Mouse (Mus musculus) liver, embryonic 11.5 days (tissue): ENCODE data around the gene Wipf2. TPM values are rescaled to one million over a fixed set of nuclear protein-coding genes. Genes with fewer than 3 reads are reported as not detected.
A peak's percentile ranks its signal among the peaks of the same experiment; 100 is the strongest.

Source experiments
- ATAC-seq: fragments of 200-750 bp; cut with Nextera tagmentation; replicated peaks from 2 replicates; pipeline ENCODE4 v1.8.0; 2017; ENCODE audit warnings: moderate number of reproducible peaks, mild to moderate bottlenecking, moderate TSS enrichment, moderate library complexity; ENCODE audit not compliant: low FRiP score
- DNase-seq: peaks from one replicate; pipeline ENCODE4 v3.0.0-alpha.2; 2017; ENCODE audit warnings: low spot score
- H3K27ac ChIP-seq: fragments of 300-500 bp; sonication (generic); 2 replicates; pipeline ENCODE4 v1.5.1; 2014; ENCODE audit warnings: mild to moderate bottlenecking, low read depth, low read length, control low read depth
- H3K27me3 ChIP-seq: fragments of 300-500 bp; sonication (generic); replicated peaks from 2 replicates; pipeline ENCODE4 v1.6.1; 2014; ENCODE audit warnings: low read length, mixed read lengths; ENCODE audit not compliant: control insufficient read depth, insufficient read depth
- H3K36me3 ChIP-seq: fragments of 300-500 bp; sonication (generic); 2 replicates; pipeline ENCODE4 v1.6.1; 2014; ENCODE audit warnings: mild to moderate bottlenecking, low read length, moderate library complexity, mixed read lengths; ENCODE audit not compliant: control insufficient read depth, insufficient read depth
- H3K4me1 ChIP-seq: fragments of 300-500 bp; sonication (generic); replicated peaks from 2 replicates; pipeline ENCODE4 v1.6.1; 2014; ENCODE audit warnings: low read length, mixed read lengths; ENCODE audit not compliant: control insufficient read depth, insufficient read depth
- H3K4me2 ChIP-seq: fragments of 300-500 bp; sonication (generic); 2 replicates; pipeline ENCODE4 v1.6.1; 2014; ENCODE audit warnings: mild to moderate bottlenecking, control low read depth, moderate library complexity
- H3K4me3 ChIP-seq: fragments of 300-500 bp; sonication (generic); 2 replicates; pipeline ENCODE4 v1.5.1; 2014; ENCODE audit warnings: low read depth, low read length, control low read depth
- H3K9ac ChIP-seq: fragments of 300-500 bp; sonication (generic); 2 replicates; pipeline ENCODE4 v1.6.1; 2014; ENCODE audit warnings: low read depth, low read length, control low read depth
- H3K9me3 ChIP-seq: fragments of 300-500 bp; sonication (generic); 2 replicates; pipeline ENCODE4 v1.6.1; 2016; ENCODE audit warnings: low read length, inconsistent platforms, mixed read lengths; ENCODE audit not compliant: control insufficient read depth
- WGBS: fragments of 180-500 bp; shearing (Covaris S2); extraction: QIAGEN DNeasy Blood & Tissue Kit; methylation state at CpG from one replicate; pipeline ENCODE4 v1.1.7; 2014; 5-methylcytosine and 5-hydroxymethylcytosine counted together
- polyA plus RNA-seq: library from polyadenylated mRNA; unstranded; fragments of >200 nt; fragmentation: Nextera tagmentation; extraction: Ambion mirVana; gene quantifications from 2 replicates; pipeline ENCODE4 v1.2.1, GENCODE M21; 2014

The Wipf2 gene
- polyA plus RNA-seq, 1 experiment from 2014 or later, result 4.7 TPM

DNA sequence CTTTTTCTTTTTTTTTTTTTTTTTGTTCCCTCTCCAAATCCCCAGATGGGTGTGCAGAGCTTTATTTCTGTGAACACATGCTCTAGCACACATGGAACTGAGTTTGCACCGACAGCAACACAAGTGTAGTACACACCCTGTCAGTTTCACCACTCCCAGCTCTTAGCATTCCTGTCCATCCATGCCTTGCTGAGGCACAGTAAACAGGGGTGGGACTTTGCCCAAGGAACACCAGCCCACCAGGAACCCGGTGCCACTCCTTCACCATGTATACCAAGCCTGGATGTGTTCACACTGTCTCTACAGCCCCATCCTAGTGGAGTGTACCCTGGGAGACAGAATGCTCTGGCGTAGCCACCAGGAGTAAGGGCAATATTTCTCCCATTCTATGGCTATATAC, 27.7 kb upstream of the Wipf2 start:
- DNase-seq (no peak), ATAC-seq (no peak)
- H3K36me3 ChIP-seq, result peaks cover 13% of the 10 kb centered on the region; the same call in 1 of the 2 replicates
- H3K4me2 ChIP-seq, result no peak overlapping the region; the same call in 1 of the 2 replicates
- H3K4me1 ChIP-seq, result peaks cover 19% of the 10 kb centered on the region
- no peak overlapping the region for H3K4me3 ChIP-seq
- WGBS, result 64% methylated on average over 3 of the region's 3 CpGs
- H3K27ac ChIP-seq, result no peak overlapping the region
- no peak overlapping the region for H3K9ac ChIP-seq
- no peaks in the 10 kb centered on the region for H3K9me3 ChIP-seq
- peaks cover 30% of the 10 kb centered on the region for H3K27me3 ChIP-seq

DNA sequence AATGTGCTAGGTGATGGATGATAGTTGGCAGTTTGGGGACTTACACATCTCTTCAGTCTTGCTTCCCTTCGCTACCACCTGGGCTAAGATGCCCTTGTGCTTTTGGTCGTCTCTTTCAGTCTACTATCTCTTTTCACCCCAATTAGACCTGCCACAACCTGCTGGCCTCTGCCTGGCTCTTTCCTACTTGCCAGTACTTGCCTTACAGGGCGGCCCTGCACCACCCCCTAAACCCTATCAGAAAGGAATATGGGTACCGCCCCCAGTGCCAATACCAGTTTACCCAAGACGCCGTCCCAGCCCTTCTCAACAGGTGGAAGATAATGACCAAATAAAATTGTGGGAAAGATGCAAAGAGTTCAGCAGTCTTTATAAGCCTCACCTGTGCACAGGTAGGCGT, 27.3 kb upstream of the Wipf2 start:
- H3K36me3 ChIP-seq, result peaks cover 12% of the 10 kb centered on the region; the same call in 1 of the 2 replicates
- no peaks in the 10 kb centered on the region for H3K9me3 ChIP-seq
- peaks cover 19% of the 10 kb centered on the region for H3K4me1 ChIP-seq
- 27% methylated on average over 7 of the region's 7 CpGs for WGBS
- H3K4me3 ChIP-seq, result peak overlapping the region; percentile 64
- H3K4me2 ChIP-seq, result peak overlapping the region; percentile 96
- peak; percentile 56; the same call in 1 of the 2 replicates for ATAC-seq
- peaks cover 30% of the 10 kb centered on the region for H3K27me3 ChIP-seq
- peak overlapping the region; percentile 28 for H3K9ac ChIP-seq
- DNase-seq, result no peak
- H3K27ac ChIP-seq, result no peak overlapping the region

DNA sequence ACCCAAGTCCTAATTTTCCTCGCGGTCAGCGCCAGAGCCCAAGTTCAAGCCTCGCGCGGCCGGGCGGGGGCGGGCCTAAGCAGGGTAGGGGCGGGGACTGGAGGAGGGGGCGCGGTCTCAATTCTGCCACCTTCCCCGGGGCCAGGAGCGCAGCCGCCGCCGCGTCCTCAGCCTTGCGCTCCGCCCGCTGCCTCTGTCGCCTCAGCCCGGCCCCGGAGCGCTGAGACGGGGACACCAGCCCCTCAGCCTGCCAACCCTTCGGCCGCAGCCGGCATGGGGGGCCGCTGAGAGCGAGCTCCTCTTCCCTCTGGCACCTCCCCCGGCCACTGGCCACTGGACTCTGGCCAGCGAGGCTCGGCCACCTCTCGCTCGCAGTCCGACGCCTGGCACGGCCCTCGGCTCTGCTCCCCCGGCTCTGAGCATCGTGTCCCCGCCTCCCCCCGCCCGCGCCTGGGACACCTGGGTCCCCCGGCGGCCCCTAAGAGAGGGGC, 26.7 kb upstream of the Wipf2 start, which contains the start of gene Rapgefl1:
Gene Rapgefl1 (plus strand): TSS at position 135 of the 491 bp plus-strand sequence.
- ATAC-seq (peak; percentile 93), DNase-seq (peak; percentile 89)
- WGBS, result under 1% methylated on average over 47 of the region's 48 CpGs
- Histone ChIP-seq H3K4me1 (peaks cover 19% of the 10 kb centered on the region), H3K4me3 (peak within 1 kb of the TSS; percentile 64), H3K9me3 (no peaks in the 10 kb centered on the region), H3K4me2 (peak within 1 kb of the TSS; percentile 96), H3K27ac (no peak within 1 kb of the TSS), H3K36me3 (peaks cover 6% of the 10 kb centered on the region; the same call in 1 of the 2 replicates), H3K9ac (peak within 1 kb of the TSS; percentile 66), H3K27me3 (peaks cover 30% of the 10 kb centered on the region)

DNA sequence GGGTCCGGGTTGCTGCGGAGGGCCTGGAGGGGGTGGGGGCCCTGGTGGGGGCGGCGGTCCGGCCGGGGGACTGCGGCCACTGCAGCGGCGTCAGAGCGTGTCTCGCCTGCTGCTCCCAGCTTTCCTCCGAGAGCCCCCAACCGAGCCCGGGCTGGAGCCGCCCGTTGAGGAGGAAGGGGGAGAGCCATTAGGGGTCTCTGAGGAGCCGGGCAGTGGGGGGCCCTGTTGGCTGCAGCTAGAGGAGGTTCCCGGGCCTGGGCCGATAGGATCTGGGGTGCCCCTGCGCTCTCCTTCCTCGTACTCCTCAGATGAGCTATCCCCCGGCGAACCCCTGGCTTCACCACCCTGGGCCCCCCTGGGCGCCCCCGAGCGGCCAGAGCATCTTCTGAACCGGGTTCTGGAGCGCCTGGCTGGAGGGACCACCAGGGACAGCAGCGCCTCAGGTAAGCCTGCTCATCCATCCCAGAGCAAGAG, 26.2 kb upstream of the Wipf2 start:
- WGBS, result 3% methylated on average over 29 of the region's 29 CpGs
- ATAC-seq, result no peak
- DNase-seq, result peak; percentile 49

DNA sequence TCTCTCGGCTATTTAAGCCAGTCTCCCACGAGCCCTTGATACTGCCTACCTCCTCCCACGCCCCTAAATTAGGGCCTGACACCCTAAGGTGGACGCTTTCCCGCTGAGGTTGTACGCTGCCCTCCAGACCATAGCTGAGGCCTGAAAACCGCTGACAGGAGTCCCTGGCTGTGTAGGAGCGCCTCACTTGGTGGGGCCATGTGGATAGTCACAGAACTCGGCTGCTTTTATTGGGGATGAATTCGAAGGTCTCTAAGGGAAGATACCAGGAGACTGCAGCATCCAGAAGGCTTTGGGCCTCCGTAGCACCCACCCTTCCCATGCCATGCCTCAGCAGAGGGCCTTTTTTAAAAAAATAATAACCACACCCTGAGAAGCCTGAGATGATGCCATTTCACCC, 25.5 kb upstream of the Wipf2 start:
- Histone ChIP-seq H3K27ac (no peak overlapping the region), H3K4me3 (no peak overlapping the region), H3K4me2 (no peak overlapping the region; the same call in 1 of the 2 replicates), H3K9me3 (no peaks in the 10 kb centered on the region), H3K36me3 (no peaks in the 10 kb centered on the region; the same call in 1 of the 2 replicates), H3K27me3 (peaks cover 30% of the 10 kb centered on the region), H3K9ac (no peak overlapping the region), H3K4me1 (peaks cover 19% of the 10 kb centered on the region)
- DNase-seq (no peak), ATAC-seq (no peak)
- 51% methylated on average over 11 of the region's 11 CpGs for WGBS

More for the DNA sequence above, 26.2 kb upstream of the Wipf2 start:
- peak overlapping the region; percentile 96 for H3K4me2 ChIP-seq
- no peak overlapping the region for H3K27ac ChIP-seq
- peaks cover 19% of the 10 kb centered on the region for H3K4me1 ChIP-seq
- peak overlapping the region; percentile 66 for H3K9ac ChIP-seq
- H3K36me3 ChIP-seq, result peaks cover under 1% of the 10 kb centered on the region; the same call in 1 of the 2 replicates
- peak overlapping the region; percentile 64 for H3K4me3 ChIP-seq
- H3K27me3 ChIP-seq, result peaks cover 30% of the 10 kb centered on the region
- no peaks in the 10 kb centered on the region for H3K9me3 ChIP-seq

DNA sequence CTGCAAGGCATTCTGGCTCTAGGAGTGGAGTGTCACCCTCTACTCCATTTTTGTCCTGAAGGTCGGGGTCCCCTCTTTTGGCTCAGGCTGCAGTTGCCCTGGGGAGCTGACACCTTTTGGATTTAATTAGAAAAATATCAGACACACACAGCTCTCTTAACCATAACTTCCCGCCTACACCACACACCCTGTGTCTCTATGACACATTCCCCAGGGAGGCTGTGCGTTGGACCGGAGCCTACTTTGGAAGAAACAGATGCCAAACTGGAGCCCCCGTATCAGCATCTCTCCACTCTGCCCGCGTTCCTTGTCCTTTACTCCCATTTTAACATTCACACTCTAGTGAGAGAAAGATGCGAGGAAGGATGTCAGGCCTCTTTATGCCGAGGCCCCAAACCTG, 24.9 kb upstream of the Wipf2 start:
- Histone ChIP-seq H3K4me3 (no peak overlapping the region), H3K27ac (no peak overlapping the region), H3K4me2 (no peak overlapping the region), H3K4me1 (peaks cover 19% of the 10 kb centered on the region), H3K27me3 (peaks cover 30% of the 10 kb centered on the region), H3K9me3 (no peaks in the 10 kb centered on the region), H3K36me3 (no peaks in the 10 kb centered on the region; the same call in 1 of the 2 replicates), H3K9ac (no peak overlapping the region)
- no peak for ATAC-seq
- 80% methylated on average over 9 of the region's 9 CpGs for WGBS
- DNase-seq, result no peak

DNA sequence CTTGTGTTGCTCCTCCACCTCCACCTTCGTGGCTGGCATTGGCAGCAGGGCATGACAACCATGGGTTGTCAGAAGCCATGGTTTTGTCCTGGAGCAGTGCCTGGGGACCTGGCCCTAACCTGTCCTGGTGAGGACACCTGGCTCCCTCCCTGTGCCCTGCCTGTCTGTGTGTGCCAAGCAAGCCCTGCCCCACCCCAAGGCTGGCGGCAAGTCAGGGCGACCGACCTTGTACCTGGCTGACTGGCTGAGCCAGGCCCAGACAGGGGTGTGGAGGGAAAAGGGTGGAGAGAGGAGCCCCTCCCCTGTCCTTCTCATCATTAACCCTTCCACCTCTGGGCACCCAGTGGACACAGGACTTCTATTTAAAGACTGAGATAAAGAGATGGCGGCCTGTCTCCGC, 24.0 kb upstream of the Wipf2 start:
- ATAC-seq (no peak), DNase-seq (no peak)
- no peaks in the 10 kb centered on the region for H3K9me3 ChIP-seq
- H3K27me3 ChIP-seq, result peaks cover 30% of the 10 kb centered on the region
- no peaks in the 10 kb centered on the region; the same call in 1 of the 2 replicates for H3K36me3 ChIP-seq
- H3K4me1 ChIP-seq, result peaks cover 19% of the 10 kb centered on the region
- H3K4me3 ChIP-seq, result no peak overlapping the region
- no peak overlapping the region for H3K4me2 ChIP-seq
- 42% methylated on average over 6 of the region's 6 CpGs for WGBS
- no peak overlapping the region for H3K9ac ChIP-seq
- no peak overlapping the region for H3K27ac ChIP-seq

DNA sequence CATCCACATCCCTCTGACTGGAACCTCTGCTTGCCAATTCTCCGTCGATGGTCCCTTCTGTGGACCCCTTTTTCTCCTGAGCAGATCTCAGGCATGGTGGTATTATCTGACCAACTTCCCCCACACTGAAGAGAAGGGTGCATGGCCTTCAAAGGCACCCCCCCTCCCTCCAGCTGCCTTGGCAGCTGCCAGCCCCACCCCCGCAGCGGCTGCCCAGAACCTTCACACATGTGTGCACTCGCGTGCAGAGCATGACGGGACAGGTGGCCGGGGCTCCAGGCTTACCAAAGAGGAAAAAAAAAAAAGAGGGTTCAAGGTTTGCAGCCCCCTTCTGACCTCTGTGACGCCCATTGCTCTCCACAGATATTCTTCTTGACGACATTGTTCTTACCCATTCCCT, 23.5 kb upstream of the Wipf2 start:
- DNase-seq (no peak), ATAC-seq (no peak)
- 67% methylated on average over 10 of the region's 10 CpGs for WGBS
- H3K4me1 ChIP-seq, result peaks cover 19% of the 10 kb centered on the region
- peaks cover 30% of the 10 kb centered on the region for H3K27me3 ChIP-seq
- H3K9me3 ChIP-seq, result no peaks in the 10 kb centered on the region
- H3K4me2 ChIP-seq, result no peak overlapping the region
- H3K36me3 ChIP-seq, result no peaks in the 10 kb centered on the region
- H3K27ac ChIP-seq, result no peak overlapping the region
- H3K9ac ChIP-seq, result no peak overlapping the region
- no peak overlapping the region for H3K4me3 ChIP-seq

DNA sequence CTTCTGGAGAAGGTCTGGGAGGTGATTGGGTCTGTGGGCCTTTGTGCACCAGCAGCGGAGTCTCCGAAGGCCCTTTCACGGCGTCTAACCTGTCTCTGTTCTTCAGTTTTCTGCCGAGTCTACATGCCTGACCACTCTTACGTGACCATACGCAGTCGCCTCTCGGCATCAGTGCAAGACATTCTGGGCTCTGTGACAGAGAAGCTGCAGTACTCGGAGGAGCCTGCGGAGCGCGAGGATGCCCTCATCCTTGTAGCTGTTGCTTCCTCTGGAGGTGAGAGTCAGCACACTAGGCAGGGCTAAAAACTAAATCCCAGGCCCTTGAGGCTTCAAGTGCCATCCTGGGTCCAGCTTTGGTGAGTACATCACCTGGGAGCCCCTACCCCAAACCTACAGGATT, 17.4 kb upstream of the Wipf2 start:
- H3K9ac ChIP-seq, result no peak overlapping the region
- ATAC-seq (no peak), DNase-seq (no peak)
- H3K27ac ChIP-seq, result no peak overlapping the region
- WGBS, result 56% methylated on average over 13 of the region's 13 CpGs
- H3K4me2 ChIP-seq, result no peak overlapping the region
- H3K27me3 ChIP-seq, result peaks cover 11% of the 10 kb centered on the region
- no peaks in the 10 kb centered on the region for H3K9me3 ChIP-seq
- H3K4me1 ChIP-seq, result peaks cover 5% of the 10 kb centered on the region; the same call in 1 of the 2 replicates
- no peak overlapping the region for H3K4me3 ChIP-seq
- no peaks in the 10 kb centered on the region for H3K36me3 ChIP-seq
